Mouse (Mus musculus) heart, postnatal 25 days (tissue): ENCODE measurements around the gene Xbp1. TPM values are rescaled to one million over a fixed set of nuclear protein-coding genes. Genes with fewer than 3 reads are reported as not detected.
"Not testable (repeated sequence)": the region's sequence is repeated elsewhere in the genome, so short reads cannot be mapped to it uniquely, and the experiment has no call there.

Experiments
- DNase-seq: peaks from one replicate; pipeline ENCODE4 v3.0.0; 2022; ENCODE audit warnings: low spot score
- intact Hi-C: fragments of 180-260 bp; cut with DNase I; formaldehyde crosslinking; loops from one replicate; pipeline ENCODE4 v1.15.1; 2025
- total RNA-seq, 2 experiments: library from RNA; stranded (reverse); gene quantifications; 2 replicates each; pipeline ENCODE4 v1.2.3; 2021

Gene Xbp1
- total RNA-seq: 10 to 100 TPM; 68.7 to 74.8 TPM

DNA sequence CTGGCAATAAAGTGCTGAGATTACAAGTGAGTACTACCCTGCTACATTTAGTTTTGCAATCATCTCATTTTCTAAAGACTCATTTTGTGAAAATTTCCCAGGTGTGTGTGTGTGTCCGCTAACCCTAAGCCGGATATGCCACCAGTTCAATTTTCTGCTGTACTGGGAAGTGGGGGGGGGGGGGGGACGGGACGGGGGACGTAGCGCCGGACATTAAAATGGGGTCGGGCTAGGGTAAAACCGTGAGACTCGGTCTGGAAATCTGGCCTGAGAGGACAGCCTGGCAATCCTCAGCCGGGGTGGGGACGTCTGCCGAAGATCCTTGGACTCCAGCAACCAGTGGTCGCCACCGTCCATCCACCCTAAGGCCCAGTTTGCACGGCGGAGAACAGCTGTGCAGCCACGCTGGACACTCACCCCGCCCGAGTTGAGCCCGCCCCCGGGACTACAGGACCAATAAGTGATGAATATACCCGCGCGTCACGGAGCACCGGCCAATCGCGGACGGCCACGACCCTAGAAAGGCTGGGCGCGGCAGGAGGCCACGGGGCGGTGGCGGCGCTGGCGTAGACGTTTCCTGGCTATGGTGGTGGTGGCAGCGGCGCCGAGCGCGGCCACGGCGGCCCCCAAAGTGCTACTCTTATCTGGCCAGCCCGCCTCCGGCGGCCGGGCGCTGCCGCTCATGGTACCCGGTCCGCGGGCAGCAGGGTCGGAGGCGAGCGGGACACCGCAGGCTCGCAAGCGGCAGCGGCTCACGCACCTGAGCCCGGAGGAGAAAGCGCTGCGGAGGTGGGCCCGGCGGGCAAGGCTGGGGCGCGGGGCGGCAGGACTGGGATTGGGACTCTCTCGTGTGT lies at the start of gene Xbp1:
Gene Xbp1 (plus strand): TSS at position 248 of the 854 bp plus-strand sequence.
- intact Hi-C loops: loop anchor here (1.0 kb wide), 1 partner anchor 35 kb away; no protein-coding TSS in a partner anchor
- DNase-seq: peak; percentile 99

DNA sequence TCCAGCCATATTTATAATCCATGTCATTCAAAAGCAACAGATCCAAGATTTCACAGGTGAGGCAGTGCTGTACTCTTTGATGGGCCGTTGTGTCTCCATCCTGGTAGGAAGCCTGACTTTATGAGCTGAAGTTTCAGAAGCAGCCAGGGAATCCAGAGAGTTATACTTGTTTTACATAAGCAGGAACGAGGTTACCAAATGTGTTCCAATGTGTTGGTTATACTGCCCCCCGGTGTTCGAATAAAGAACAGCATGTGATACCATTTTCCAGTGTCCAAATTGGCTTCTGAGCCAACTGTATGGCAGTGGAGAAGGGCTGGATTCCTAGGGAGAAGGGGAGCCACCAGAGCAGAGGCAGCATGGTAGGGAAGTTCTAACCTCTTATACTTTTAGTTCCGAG lies 46.3 kb upstream of the Xbp1 start:
- intact Hi-C loops: loop anchor here (1.0 to 5.0 kb wide), 3 partner anchors 184 to 357 kb away; no protein-coding TSS in a partner anchor
- DNase-seq: no peak

GRCm38 (mm10) chr11:5475556-5476118 lies 44.8 kb upstream of the Xbp1 start:
- intact Hi-C loops: not testable (repeated sequence)

DNA sequence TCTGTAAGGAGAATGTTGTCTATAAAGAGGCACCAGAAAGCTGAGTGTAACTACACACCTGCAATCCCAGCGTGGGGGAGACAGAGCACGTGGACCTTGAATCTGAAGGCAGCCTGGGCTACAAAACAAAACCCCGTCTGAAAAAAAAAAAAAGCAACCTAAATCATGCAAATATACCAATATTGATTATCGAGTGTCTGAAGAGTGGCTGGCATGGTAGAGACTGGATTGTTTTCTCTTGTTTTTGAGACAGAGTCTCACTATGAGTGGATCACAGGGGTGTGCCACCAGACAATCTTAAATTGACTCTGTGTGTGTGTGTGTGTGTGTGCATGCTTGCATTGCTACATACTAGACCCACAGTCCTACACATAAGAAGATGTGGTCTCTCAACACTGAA lies 43.7 kb upstream of the Xbp1 start:
- intact Hi-C loops: no loop called here
- DNase-seq: no peak

More at GRCm38 (mm10) chr11:5475556-5476118, 44.8 kb upstream of the Xbp1 start:
- not testable (repeated sequence) for DNase-seq

DNA sequence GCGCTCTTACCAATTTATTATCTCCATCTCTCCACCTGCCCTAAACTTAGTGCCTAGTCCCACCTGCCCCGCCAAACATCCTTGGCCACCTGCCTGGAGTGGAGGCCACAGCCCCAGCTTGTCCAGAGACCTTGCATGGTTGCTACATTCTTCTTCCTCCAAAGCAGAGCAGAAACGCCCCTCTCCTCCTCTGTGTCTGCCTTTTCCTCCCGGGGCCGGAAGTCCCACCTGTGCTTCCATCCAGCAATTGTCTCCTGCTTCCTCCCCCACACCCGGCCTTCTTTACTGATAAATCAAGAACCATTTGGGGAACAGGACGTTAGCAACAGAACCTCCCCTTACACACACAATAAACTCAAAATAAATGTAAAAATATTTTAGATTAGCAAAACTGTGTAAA lies 42.3 kb upstream of the Xbp1 start:
- intact Hi-C loops: no loop called here
- DNase-seq: no peak

- no peak for DNase-seq
- intact Hi-C loops: no loop called here
Observed at GRCm38 (mm10) chr11:5478831-5479230, 41.6 kb upstream of the Xbp1 start.

DNA sequence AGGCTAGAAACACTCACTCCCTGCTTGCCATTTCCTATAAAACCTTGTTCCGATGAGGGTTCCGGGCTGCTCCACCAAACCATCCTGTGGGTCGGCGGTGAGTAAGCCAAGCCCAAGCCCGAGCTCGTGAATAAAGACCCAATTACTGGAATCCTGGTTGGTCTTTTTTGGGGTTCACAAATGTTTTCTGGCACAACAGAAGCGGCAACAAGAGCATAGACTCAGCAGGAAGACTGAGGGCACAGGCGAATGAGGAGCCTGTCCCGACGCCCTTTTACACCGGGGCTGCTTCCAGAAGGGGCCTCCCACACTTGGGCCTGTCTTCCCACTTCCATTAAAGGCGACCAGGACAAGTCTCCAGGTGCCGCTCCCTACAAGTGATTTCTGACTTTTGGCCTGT lies 37.9 kb upstream of the Xbp1 start:
- intact Hi-C loops: loop anchor here (2.0 kb wide), 1 partner anchor 208 kb away; no protein-coding TSS in a partner anchor
- no peak for DNase-seq

DNA sequence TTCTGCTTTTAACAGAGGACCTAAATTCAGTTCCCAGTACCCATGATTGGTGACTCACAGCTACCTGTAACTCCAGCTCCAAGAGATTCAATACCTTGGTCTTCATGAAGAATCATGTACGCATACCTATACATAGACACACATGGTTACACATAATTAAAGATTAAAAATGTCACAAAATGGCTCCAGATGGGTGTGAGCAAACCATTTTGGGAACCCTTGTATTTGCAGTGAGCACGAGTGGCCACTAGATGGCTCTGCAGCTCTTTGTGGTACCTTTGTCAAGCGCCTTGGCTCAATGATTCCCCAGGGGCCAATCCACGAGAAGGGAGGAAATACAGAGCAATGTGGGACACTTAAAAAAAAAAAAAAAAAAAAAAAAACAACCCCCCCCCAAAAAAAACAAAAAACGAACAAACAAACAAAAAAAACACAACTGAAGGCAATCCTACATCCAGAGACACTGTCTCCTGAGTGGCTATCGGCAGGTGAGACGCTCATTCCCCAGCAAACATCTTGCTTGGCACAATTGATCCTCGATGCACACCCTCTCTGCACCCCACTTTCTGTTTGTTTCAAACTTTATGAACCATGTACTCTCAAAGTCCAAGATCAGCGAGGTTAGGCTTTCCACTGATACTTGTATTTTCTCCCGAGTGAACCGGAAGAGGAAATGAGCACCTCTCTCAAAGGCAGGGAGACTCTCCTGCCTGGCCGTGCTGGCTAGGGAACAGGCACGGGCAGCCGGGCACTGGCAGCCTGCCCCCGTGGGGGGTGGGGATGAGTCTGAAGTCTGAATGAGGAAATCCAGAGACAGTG lies 35.1 kb upstream of the Xbp1 start:
- intact Hi-C loops: loop anchor here (1.0 to 5.0 kb wide), 3 partner anchors 36 to 402 kb away; no protein-coding TSS in a partner anchor
- peak; percentile 57 for DNase-seq

DNA sequence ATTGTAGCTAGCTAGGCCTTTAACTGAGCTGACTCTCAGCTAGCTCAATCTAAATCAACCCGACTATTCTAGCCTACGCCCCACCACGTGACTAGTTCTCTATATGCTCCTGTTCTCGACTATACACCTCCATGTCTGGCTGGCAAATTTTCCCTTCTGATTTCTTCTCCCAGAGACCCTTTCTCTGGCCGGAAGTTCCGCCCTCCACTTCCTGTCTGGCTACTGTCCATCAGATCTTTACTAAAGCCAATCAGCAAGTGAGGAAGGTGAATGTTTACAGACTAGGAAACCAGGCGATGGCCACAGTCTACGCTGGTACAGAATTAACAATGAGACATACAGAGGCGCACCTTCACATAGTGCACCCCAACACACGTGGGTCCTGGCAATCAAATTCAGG lies 31.0 kb upstream of the Xbp1 start:
- not testable (repeated sequence) for DNase-seq
- intact Hi-C loops: loop anchor here (5.0 kb wide), 1 partner anchor 398 kb away; no protein-coding TSS in a partner anchor

DNA sequence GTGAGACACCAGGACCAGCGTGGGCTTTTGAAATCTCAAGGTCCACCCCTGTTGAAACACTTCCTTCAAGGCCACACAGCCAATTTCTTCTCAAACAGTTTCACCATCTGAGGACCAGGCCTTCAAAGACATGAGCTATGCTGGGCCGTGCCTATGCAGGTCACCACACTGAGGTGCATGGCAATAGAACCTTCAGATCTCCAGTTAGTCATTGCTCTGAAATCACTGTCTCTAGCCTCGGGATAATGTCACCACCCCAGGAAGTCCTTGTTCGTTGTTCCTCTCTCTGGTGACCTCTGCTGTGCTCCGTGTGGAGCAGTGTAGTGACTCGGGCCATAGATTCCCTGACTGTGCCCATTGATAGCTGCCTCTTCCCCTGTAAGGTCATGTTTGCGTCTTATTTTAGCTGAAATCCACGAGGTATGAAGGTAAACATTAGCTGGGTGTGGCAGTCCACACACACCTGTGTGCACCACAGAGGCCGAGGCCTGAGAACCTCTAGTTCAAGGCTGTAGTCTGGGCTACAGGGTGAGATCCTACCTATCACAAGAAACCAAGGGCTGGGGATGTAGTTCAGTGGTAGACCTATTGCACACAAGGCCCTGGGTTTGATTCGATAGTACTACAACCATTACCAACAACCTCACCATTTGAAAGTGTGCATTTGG lies 29.3 kb upstream of the Xbp1 start:
- intact Hi-C loops: no loop called here
- no peak for DNase-seq

DNA sequence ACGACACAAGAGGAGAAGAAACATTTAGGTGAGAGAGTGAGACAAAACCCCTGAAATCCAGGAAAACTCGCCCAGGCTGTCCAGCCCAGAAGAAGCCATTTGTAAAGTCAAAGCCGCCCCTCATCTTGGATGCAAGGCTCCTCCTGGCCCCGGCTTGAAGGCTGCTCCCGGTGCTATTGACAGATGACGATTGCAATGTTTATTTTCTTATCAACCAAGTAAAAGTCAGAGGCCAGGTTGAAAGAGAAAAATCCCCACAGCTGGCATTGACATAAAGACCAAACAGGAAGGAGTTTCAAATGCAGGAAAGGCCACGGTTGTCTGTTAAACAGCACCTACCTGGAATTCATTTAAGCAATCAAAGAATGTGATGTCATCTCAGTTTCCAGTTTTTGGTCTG lies 28.5 kb upstream of the Xbp1 start:
- intact Hi-C loops: no loop called here
- no peak for DNase-seq

DNA sequence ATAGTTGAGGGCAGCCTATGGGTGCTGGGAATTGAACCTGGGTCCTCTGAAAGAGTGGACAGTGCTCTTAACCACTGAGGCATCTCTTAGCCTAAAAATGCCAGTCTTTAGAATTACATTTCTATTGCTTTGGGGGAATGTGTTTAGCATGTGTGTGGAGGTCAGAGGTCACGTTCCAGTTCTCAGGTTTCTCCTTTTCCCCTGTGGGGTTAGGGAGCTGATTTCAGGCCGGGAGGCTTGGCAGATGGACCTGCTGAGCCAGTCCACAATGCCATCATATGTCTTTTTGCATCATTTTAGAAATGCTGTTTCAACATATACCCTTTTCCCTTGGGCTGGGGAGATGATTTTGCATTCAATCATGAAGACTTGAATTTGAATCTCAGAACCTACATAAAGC lies 26.6 kb upstream of the Xbp1 start:
- DNase-seq: no peak
- intact Hi-C loops: no loop called here

GRCm38 (mm10) chr11:5495286-5495832 lies 25.1 kb upstream of the Xbp1 start:
- DNase-seq: no peak
- intact Hi-C loops: no loop called here

DNA sequence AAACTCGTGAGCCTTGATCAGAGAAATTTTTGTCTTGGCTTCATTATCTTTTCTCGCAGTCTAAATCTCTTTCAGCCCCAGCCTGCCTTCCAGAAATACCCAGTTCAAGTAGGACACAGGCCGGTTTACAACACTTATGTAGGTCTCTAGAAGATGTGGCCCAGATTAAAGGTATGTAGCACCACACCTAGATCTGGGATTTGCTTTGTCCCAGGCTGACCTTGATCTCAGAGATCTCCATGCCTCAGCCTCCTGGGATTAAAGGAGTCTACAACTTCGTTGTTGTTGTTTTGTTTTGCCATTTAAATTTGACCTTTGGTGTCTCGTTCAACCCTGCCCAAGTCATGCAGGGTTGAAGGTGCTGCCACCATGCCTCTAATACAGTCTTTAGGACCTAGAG lies 24.6 kb upstream of the Xbp1 start:
- no peak for DNase-seq
- intact Hi-C loops: loop anchor here (2.0 kb wide), 1 partner anchor 15 kb away; no protein-coding TSS in a partner anchor

DNA sequence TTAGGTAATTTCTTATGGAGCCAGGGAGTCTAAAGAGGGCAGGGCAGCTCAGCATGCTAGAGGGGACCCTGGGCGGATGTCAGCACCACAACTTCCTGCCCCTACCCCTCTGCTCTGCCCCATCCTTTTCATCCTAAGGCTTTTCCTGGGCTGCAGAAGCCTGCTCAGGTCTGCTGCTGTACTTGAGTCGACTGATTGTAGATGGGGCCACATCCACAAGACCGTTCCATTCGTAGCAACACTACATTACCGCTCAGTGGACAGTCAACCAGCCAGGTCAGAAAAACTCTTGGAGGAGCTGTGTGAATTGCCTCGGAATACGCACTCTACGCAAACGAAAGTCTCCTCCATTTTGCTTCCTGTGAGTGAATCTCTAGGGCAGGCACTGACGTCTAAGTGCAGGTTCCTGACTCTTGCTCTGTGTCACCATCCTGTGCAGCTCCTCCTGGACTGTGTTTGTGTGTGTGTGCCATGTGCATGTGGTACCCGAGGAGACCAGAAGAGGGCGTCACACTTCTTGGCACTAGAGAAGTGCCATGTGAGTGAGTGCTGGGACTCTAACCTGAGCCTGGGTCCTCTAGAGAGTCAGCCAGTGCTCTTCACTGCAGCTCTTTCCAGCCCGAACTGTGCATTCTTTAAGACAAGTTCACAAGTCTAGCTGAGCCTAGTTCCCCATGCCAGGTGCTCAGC lies 23.8 kb upstream of the Xbp1 start:
- intact Hi-C loops: loop anchor here (2.0 kb wide), 1 partner anchor 14 kb away; no protein-coding TSS in a partner anchor

GRCm38 (mm10) chr11:5498422-5498821 lies 22.0 kb upstream of the Xbp1 start:
- no peak for DNase-seq
- intact Hi-C loops: no loop called here

More for the DNA sequence above, 23.8 kb upstream of the Xbp1 start:
- DNase-seq: no peak

DNA sequence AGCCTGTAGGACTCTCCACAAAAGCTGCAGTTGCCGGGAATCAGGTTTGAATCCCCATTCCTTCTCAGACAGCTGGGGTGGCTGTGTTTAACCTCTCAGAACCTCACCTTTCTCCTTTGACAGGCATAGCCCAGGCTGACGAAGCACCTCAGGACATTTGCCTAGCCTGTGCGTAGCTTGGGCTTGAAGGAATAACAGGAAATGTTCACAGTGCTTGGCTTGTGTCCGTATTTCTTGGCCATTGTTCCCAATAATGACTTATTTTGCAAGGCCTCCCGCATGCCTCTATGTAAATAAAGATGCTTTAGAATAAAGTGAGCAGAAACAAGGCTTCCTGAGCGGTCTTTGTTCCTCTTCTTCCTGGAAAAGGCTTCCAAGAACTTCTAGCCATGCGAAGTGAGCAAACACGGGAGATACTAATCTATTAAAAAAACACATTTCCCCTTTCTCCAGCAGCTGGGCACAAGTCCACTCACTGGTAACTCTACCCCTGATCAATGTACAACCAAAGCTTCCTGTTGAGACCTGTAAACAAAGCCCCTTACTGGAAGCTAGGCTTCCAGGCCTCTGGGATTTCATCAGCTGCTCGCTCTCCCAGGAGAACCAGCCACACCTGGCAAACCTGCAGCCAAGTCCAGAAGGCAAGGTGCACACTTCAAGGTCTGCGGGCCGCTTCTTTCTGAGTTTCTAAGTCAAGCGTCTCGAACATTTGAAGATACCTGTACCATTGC lies 21.4 kb upstream of the Xbp1 start:
- intact Hi-C loops: no loop called here
- no peak for DNase-seq

- DNase-seq: no peak
- intact Hi-C loops: no loop called here
Observed at GRCm38 (mm10) chr11:5499961-5500644, 20.4 kb upstream of the Xbp1 start.
